ENCODE assay signal across 28 mouse cellular contexts in genomic region chr4:86734088-86734841, GRCm38 (mm10). TPM values are rescaled to one million over a fixed set of nuclear protein-coding genes. Genes with fewer than 3 reads are reported as not detected.
DNase-seq lines count a peak whose midpoint lies in the region; ATAC-seq and TF ChIP-seq lines count a peak whose summit lies in the region.
"Had no signal": no experiment of that assay in that cellular context is flagged by ENCODE, and none has a peak within 500 bp of the region (broad histone marks: within the 10 kb centered on the region; RNA-seq: fewer than 3 reads in every experiment).

No protein-coding gene starts in this region.

- no peaks in the 10 kb centered on the region for H3K4me1 ChIP-seq in liver, postnatal 0 days (ENCODE audit: insufficient read depth)
- H3K4me1 ChIP-seq: hindbrain, embryonic 13.5 days; limb, embryonic 12.5 days; midbrain, embryonic 12.5 days had no signal

- TF ChIP-seq CTCF in liver, postnatal 0 days (IDR thresholded peaks at IDR 0.05; ENCODE audit: low read depth) = no peak

- no peak overlapping the region for H3K4me2 ChIP-seq in liver, postnatal 0 days (ENCODE audit: low read depth, low read length)
- H3K4me2 ChIP-seq: heart, embryonic 12.5 days; hindbrain, embryonic 13.5 days; limb, embryonic 12.5 days; midbrain, embryonic 12.5 days had no signal

- DNase-seq in adrenal gland, adult (ENCODE audit: inconsistent age in 2 of 2, low spot score in 1 of 2) = peak; percentile 52 to 59
- DNase-seq in adrenal gland, postnatal 14 days = no peak
- DNase-seq in ES-CJ7 (ENCODE audit: low read depth, low spot score) = peak; percentile 66
- DNase-seq in liver, postnatal 0 days = no peak
- no peak for DNase-seq in gastrocnemius, postnatal 10 days
- no peak for DNase-seq in thymus, postnatal 0 days (ENCODE audit: low spot score)
- DNase-seq: adrenal gland, postnatal 25 days; cerebellum, adult 18-20 months; cerebellum, postnatal 10 days; gastrocnemius, postnatal 36 days; heart, adult 2 months; heart, postnatal 4 days; kidney, adult 8-10 months; kidney, postnatal 4 days; lung, postnatal 36 days; retina, postnatal 1 day; right cerebral cortex, postnatal 14 days; thymus, postnatal 36 days had no signal

- no peak overlapping the region for H3K4me3 ChIP-seq in liver, postnatal 0 days (ENCODE audit: low read depth, low read length)
- H3K4me3 ChIP-seq: heart, adult 2 months; heart, embryonic 12.5 days; hindbrain, embryonic 13.5 days; limb, embryonic 12.5 days; megakaryocyte, embryonic 14.5 days; midbrain, embryonic 12.5 days had no signal

- no peaks in the 10 kb centered on the region for H3K27me3 ChIP-seq in liver, postnatal 0 days (ENCODE audit: insufficient read depth, low read length)
- H3K27me3 ChIP-seq: heart, embryonic 12.5 days; hindbrain, embryonic 13.5 days; limb, embryonic 12.5 days; midbrain, embryonic 12.5 days had no signal

- WGBS in liver, postnatal 0 days (ENCODE audit: insufficient replicate concordance) = 86% methylated on average over 19 of the region's 19 CpGs

- TF ChIP-seq EP300 in liver, postnatal 0 days (IDR thresholded peaks at IDR 0.05; ENCODE audit: low read depth) = no peak

- no peaks in the 10 kb centered on the region for H3K9me3 ChIP-seq in liver, postnatal 0 days (ENCODE audit: low read length)
- H3K9me3 ChIP-seq: hindbrain, embryonic 13.5 days; limb, embryonic 12.5 days; midbrain, embryonic 12.5 days had no signal

- no peak overlapping the region for H3K27ac ChIP-seq in liver, postnatal 0 days (ENCODE audit: low read depth)
- H3K27ac ChIP-seq: heart, adult 2 months; hindbrain, embryonic 13.5 days; kidney, postnatal 0 days; limb, embryonic 12.5 days; midbrain, embryonic 12.5 days had no signal

- ATAC-seq in common myeloid progenitor, adult 5-6 weeks (replicated peaks; ENCODE audit: low read depth, poor library complexity, severe bottlenecking) = peak; percentile 60; the same call in 1 of the 2 replicates
- ATAC-seq in monocyte, adult 5-6 weeks (replicated peaks; ENCODE audit: insufficient number of reproducible peaks, low FRiP score, low TSS enrichment, poor library complexity, severe bottlenecking) = 0 out of 2 replicates have a peak, but pooled peaks have one; percentile 56
- ATAC-seq in liver, postnatal 0 days = no peak
- ATAC-seq: forebrain, embryonic 14.5 days; intestine, embryonic 16.5 days had no signal

- H3K9ac ChIP-seq in liver, postnatal 0 days (replicated peaks) = no peak overlapping the region
- H3K9ac ChIP-seq: heart, embryonic 12.5 days; hindbrain, embryonic 13.5 days; limb, embryonic 12.5 days; midbrain, embryonic 12.5 days had no signal

- no peaks in the 10 kb centered on the region for H3K36me3 ChIP-seq in liver, postnatal 0 days (replicated peaks; ENCODE audit: insufficient read depth, low read length)
- H3K36me3 ChIP-seq: heart, embryonic 12.5 days; hindbrain, embryonic 13.5 days; limb, embryonic 12.5 days; midbrain, embryonic 12.5 days had no signal

RNA-seq across cellular contexts. Expression of gene Dennd4c, which starts 14.1 kb away (rescaled TPM):
- 38.8 and 49.0 TPM in 2 replicates for total RNA-seq in adrenal gland, postnatal 14 days (2021)
- total RNA-seq in common myeloid progenitor, adult 5-6 weeks (2017) = 29.9 and 31.7 TPM in 2 replicates
- 26.9 to 42.6 TPM (median 30.7 TPM) in 3 replicates for total RNA-seq in monocyte, adult 5-6 weeks (2017)
- polyA plus RNA-seq in liver, postnatal 0 days (2015; fragmentation: Nextera tagmentation; extraction: Ambion mirVana) = 1.4 and 1.8 TPM in 2 replicates
- total RNA-seq in gastrocnemius, postnatal 10 days (2021) = 10 to 100 TPM; 18.4 to 22.1 TPM
- polyA plus RNA-seq in thymus, postnatal 0 days (2015; fragmentation: Nextera tagmentation; extraction: Ambion mirVana) = 4.6 and 6.3 TPM in 2 replicates

Comparison
In these comparisons a context has a peak if more than half of its experiments do, and no peak if none do; other contexts are left out.
1. DNase-seq: peak in adrenal gland, adult (2 of 2) and ES-CJ7 (single experiment); none in adrenal gland, postnatal 14 days (single experiment), liver, postnatal 0 days (single experiment), gastrocnemius, postnatal 10 days (single experiment) and thymus, postnatal 0 days (single experiment).